Mouse (Mus musculus): ENCODE data around the gene Gm614.

- TF ChIP-seq CTCF (IDR thresholded peaks at IDR 0.05; ENCODE audit: insufficient read depth, low read length), result no peak
- TF ChIP-seq POLR2A (IDR thresholded peaks at IDR 0.05; ENCODE audit: borderline replicate concordance, extremely low read depth, low read depth, low read length), result no peak
Measured at GRCm38 (mm10) chrX:101289037-101289436, 25.2 kb upstream of the Gm614 start.
